8 mouse cellular contexts compared by ENCODE assay signal in genomic region chr12:55446746-55447395, GRCm38 (mm10). TPM values are rescaled to one million over a fixed set of nuclear protein-coding genes. Genes with fewer than 3 reads are reported as not detected.
DNase-seq lines count a peak whose midpoint lies in the region; ATAC-seq and TF ChIP-seq lines count a peak whose summit lies in the region.

No protein-coding gene starts in this region.

- H3K27me3 ChIP-seq in G1E (ENCODE audit: insufficient read depth, low read length), result peaks cover 31% of the 10 kb centered on the region; the same call in 1 of the 2 replicates
- no peaks in the 10 kb centered on the region for H3K27me3 ChIP-seq in hindbrain, embryonic 14.5 days (ENCODE audit: control insufficient read depth, insufficient read depth, low read length)

- H3K36me3 ChIP-seq in G1E (replicated peaks), result no peaks in the 10 kb centered on the region
- H3K36me3 ChIP-seq in hindbrain, embryonic 14.5 days (replicated peaks; ENCODE audit: control insufficient read depth, insufficient read depth), result no peaks in the 10 kb centered on the region

- no peak overlapping the region for H3K9ac ChIP-seq in hindbrain, embryonic 14.5 days

- peak overlapping the region; percentile 21; the same call in 1 of the 2 replicates for H3K4me2 ChIP-seq in hindbrain, embryonic 14.5 days (replicated peaks)

- H3K4me3 ChIP-seq in G1E (ENCODE audit: low read depth, low read length), result no peak overlapping the region
- H3K4me3 ChIP-seq in hindbrain, embryonic 14.5 days (replicated peaks; ENCODE audit: low read length), result no peak overlapping the region

- H3K27ac ChIP-seq in hindbrain, embryonic 14.5 days, result peak overlapping the region; percentile 87

- no peak; the same call in 1 of the 2 replicates for ATAC-seq in G1E (ENCODE audit: extremely low read depth, insufficient number of reproducible peaks, low FRiP score, poor library complexity, severe bottlenecking)
- peak; percentile 92 for ATAC-seq in hindbrain, embryonic 14.5 days (ENCODE audit: low FRiP score)

- no peaks in the 10 kb centered on the region for H3K9me3 ChIP-seq in G1E (replicated peaks)
- H3K9me3 ChIP-seq in hindbrain, embryonic 14.5 days (ENCODE audit: control insufficient read depth, low read length), result no peaks in the 10 kb centered on the region

- WGBS in hindbrain, embryonic 14.5 days, result 16% methylated on average over 13 of the region's 13 CpGs

- H3K4me1 ChIP-seq in G1E (ENCODE audit: insufficient read depth, low read depth, low read length), result peaks cover 45% of the 10 kb centered on the region
- peaks cover 14% of the 10 kb centered on the region for H3K4me1 ChIP-seq in hindbrain, embryonic 14.5 days (replicated peaks; ENCODE audit: control insufficient read depth, insufficient read depth, low read length)

- TF ChIP-seq CTCF in G1E (IDR thresholded peaks at IDR 0.05; ENCODE audit: low read depth, low read length), result no peak

- peak; percentile 39 for DNase-seq in G1E (ENCODE audit: low spot score)
- DNase-seq in cerebellum, postnatal 14 days, result peak; percentile 83
- peak; percentile 86 to 92 for DNase-seq in frontal cortex, postnatal 36 days (ENCODE audit: low spot score in 2 of 2)
- DNase-seq in hindbrain, embryonic 14.5 days (ENCODE audit: low spot score), result peak; percentile 71
- DNase-seq in layer of hippocampus, postnatal 36 days, result peak; percentile 80 to 86
- DNase-seq in lung, postnatal 14 days, result peak; percentile 72
- DNase-seq in ovary, postnatal 36 days (ENCODE audit: low spot score), result peak; percentile 80
- DNase-seq in thymus, postnatal 14 days, result peak; percentile 82

RNA-seq across cellular contexts. Expression of gene Nfkbia, which starts 45.6 kb away (rescaled TPM):
- total RNA-seq in G1E (2014; fragmentation: Nextera tagmentation), result 28.8 and 34.1 TPM in 2 replicates
- total RNA-seq in G1E (2017), result 14.1 and 15.1 TPM in 2 replicates
- 8.9 and 11.0 TPM in 2 replicates for polyA plus RNA-seq in G1E (2012)
- polyA plus RNA-seq in hindbrain, embryonic 14.5 days (2014; fragmentation: Nextera tagmentation; extraction: Ambion mirVana), result 59.7 and 63.9 TPM in 2 replicates
- total RNA-seq in layer of hippocampus, postnatal 36 days (2021), result 10 to 100 TPM; 36.5 to 44.3 TPM

Comparison
In these comparisons a context has a peak if more than half of its experiments do, and no peak if none do; other contexts are left out.
1. DNase-seq: peak in every context shown above with its lines; median percentile 89 in frontal cortex, postnatal 36 days; 83 in cerebellum, postnatal 14 days; 83 in layer of hippocampus, postnatal 36 days; 82 in thymus, postnatal 14 days; 80 in ovary, postnatal 36 days; 72 in lung, postnatal 14 days; 71 in hindbrain, embryonic 14.5 days; 39 in G1E.